ENCODE assay signal across 20 mouse cellular contexts in the genomic region with DNA sequence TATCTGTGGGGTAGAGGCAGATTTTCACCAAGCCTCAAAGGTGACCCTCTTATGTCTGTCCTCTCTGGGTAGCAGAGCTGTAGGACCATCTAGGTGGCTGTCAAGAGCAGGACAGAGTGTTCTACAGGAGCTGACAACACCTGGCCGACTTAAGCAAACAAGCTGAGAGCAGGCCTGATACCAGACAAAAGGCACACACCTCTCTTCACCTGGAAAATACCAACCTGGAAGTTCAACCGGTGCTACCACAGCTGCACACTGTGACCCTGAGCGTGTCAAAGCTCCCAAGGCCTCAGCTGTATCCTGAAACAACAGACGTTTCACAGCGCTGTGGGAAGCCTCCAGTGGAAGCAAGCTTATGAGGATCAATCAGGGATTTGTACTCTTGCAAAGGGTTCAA. TPM values are rescaled to one million over a fixed set of nuclear protein-coding genes. Genes with fewer than 3 reads are reported as not detected.
A peak's percentile ranks its signal among the peaks of the same experiment; 100 is the strongest.
DNase-seq lines count a peak whose midpoint lies in the region; ATAC-seq and TF ChIP-seq lines count a peak whose summit lies in the region.
"Had no signal": no experiment of that assay in that cellular context is flagged by ENCODE, and none has a peak within 500 bp of the region (broad histone marks: within the 10 kb centered on the region; RNA-seq: fewer than 3 reads in every experiment).

No protein-coding gene starts in this region.

- no peaks in the 10 kb centered on the region for H3K27me3 ChIP-seq in heart, adult 2 months (ENCODE audit: control insufficient read depth, insufficient read depth, low read length)
- H3K27me3 ChIP-seq in lung, embryonic 16.5 days (ENCODE audit: control insufficient read depth, insufficient read depth, low read depth, low read length), result no peaks in the 10 kb centered on the region
- H3K27me3 ChIP-seq: embryonic facial prominence, embryonic 12.5 days; forebrain, embryonic 15.5 days had no signal

- peaks cover 13% of the 10 kb centered on the region for H3K36me3 ChIP-seq in heart, adult 2 months (ENCODE audit: control insufficient read depth, insufficient read depth, low read length)
- H3K36me3 ChIP-seq in lung, embryonic 16.5 days (ENCODE audit: control insufficient read depth, insufficient read depth, low read length), result no peaks in the 10 kb centered on the region
- H3K36me3 ChIP-seq: embryonic facial prominence, embryonic 12.5 days; forebrain, embryonic 15.5 days had no signal

- peaks cover 9% of the 10 kb centered on the region for H3K79me2 ChIP-seq in heart, adult 2 months (replicated peaks; ENCODE audit: control insufficient read depth, insufficient read depth, low read length)

- no peak for TF ChIP-seq POLR2A in heart, adult 2 months (IDR thresholded peaks at IDR 0.05; ENCODE audit: insufficient read depth, low read depth, low read length)
- TF ChIP-seq POLR2A in embryonic fibroblast, embryonic 13.5 days (IDR thresholded peaks at IDR 0.05; ENCODE audit: low read depth, low read length), result no peak

- H3K9me3 ChIP-seq in lung, embryonic 16.5 days (ENCODE audit: control insufficient read depth, low read length), result no peaks in the 10 kb centered on the region
- H3K9me3 ChIP-seq: embryonic facial prominence, embryonic 12.5 days; forebrain, embryonic 15.5 days; G1E had no signal

- H3K4me3 ChIP-seq in heart, adult 2 months, result no peak overlapping the region
- no peak overlapping the region for H3K4me3 ChIP-seq in layer of hippocampus, adult 2 months
- H3K4me3 ChIP-seq in embryonic fibroblast, embryonic 13.5 days (ENCODE audit: insufficient read depth, low read length), result no peak overlapping the region
- H3K4me3 ChIP-seq in lung, embryonic 16.5 days (ENCODE audit: low read length), result no peak overlapping the region
- H3K4me3 ChIP-seq: embryonic facial prominence, embryonic 12.5 days; forebrain, embryonic 15.5 days had no signal

- 0 out of 2 replicates have a peak, but pooled peaks have one; percentile 37 for ATAC-seq in lung, embryonic 16.5 days (ENCODE audit: low read depth)
- ATAC-seq in erythroblast, adult 5-6 weeks (replicated peaks; ENCODE audit: low FRiP score, poor library complexity, severe bottlenecking), result no peak

- intact Hi-C loops in heart, adult 2 months (cut with DNase I), result loop anchor here (10.0 kb wide), 1 partner anchor 1493 kb away; the partner anchor contains the start of gene Ppp6r1
- intact Hi-C loops in heart, postnatal 10 days (cut with DNase I), result loop anchor here (2.0 kb wide), 1 partner anchor 23 kb away; no protein-coding TSS in a partner anchor

- WGBS in heart, adult 2 months, result 30% methylated on average over 5 of the region's 5 CpGs
- 53% methylated on average over 5 of the region's 5 CpGs for WGBS in lung, embryonic 16.5 days

- TF ChIP-seq CTCF in heart, adult 2 months (IDR thresholded peaks at IDR 0.05), result no peak
- no peak for TF ChIP-seq CTCF in layer of hippocampus, adult 2 months (conservative IDR thresholded peaks at IDR 0.05)
- TF ChIP-seq CTCF in embryonic fibroblast, embryonic 13.5 days (IDR thresholded peaks at IDR 0.05; ENCODE audit: borderline replicate concordance, insufficient read depth, low read length), result no peak

- peak overlapping the region; percentile 44 for H3K27ac ChIP-seq in heart, adult 2 months
- H3K27ac ChIP-seq in layer of hippocampus, adult 2 months, result peak overlapping the region; percentile 39; the same call in 1 of the 2 replicates
- H3K27ac ChIP-seq in embryonic fibroblast, embryonic 13.5 days (ENCODE audit: insufficient read depth, low read length), result peak overlapping the region; percentile 80; the same call in 1 of the 2 replicates
- H3K27ac ChIP-seq in lung, embryonic 16.5 days (ENCODE audit: low read length), result peak overlapping the region; percentile 3; the same call in 1 of the 2 replicates
- H3K27ac ChIP-seq: embryonic facial prominence, embryonic 12.5 days; forebrain, embryonic 15.5 days had no signal

- TF ChIP-seq EP300 in heart, adult 2 months (IDR thresholded peaks at IDR 0.05; ENCODE audit: insufficient read depth, low read depth, low read length), result no peak

- H3K4me2 ChIP-seq in lung, embryonic 16.5 days (ENCODE audit: low read depth, low read length), result no peak overlapping the region
- H3K4me2 ChIP-seq: embryonic facial prominence, embryonic 12.5 days; forebrain, embryonic 15.5 days had no signal

- DNase-seq in heart, adult 2 months, result no peak
- DNase-seq in heart, postnatal 10 days, result no peak
- DNase-seq in layer of hippocampus, adult 2 months (ENCODE audit: low spot score in 2 of 2), result no peak
- DNase-seq in layer of hippocampus, adult 9-10 months (ENCODE audit: low spot score), result no peak
- DNase-seq in embryo, embryonic 9.5 days (ENCODE audit: extremely low spot score), result no peak
- DNase-seq: cerebellum, adult 9-10 months; gastrocnemius, postnatal 10 days; kidney, adult 11 months; layer of hippocampus, adult 9-11 months; right cerebral cortex, postnatal 14 days had no signal

- H3K4me1 ChIP-seq in heart, adult 2 months (ENCODE audit: control insufficient read depth, insufficient read depth, low read length), result peaks cover 51% of the 10 kb centered on the region
- peaks cover 14% of the 10 kb centered on the region for H3K4me1 ChIP-seq in embryonic fibroblast, embryonic 13.5 days (ENCODE audit: control insufficient read depth, insufficient read depth, low read length)
- peaks cover 49% of the 10 kb centered on the region for H3K4me1 ChIP-seq in lung, embryonic 16.5 days (replicated peaks; ENCODE audit: control insufficient read depth, insufficient read depth, low read length)
- H3K4me1 ChIP-seq: embryonic facial prominence, embryonic 12.5 days had no signal

- H3K9ac ChIP-seq in heart, adult 2 months (ENCODE audit: low read depth, low read length), result no peak overlapping the region
- no peak overlapping the region for H3K9ac ChIP-seq in lung, embryonic 16.5 days (ENCODE audit: low read length)
- H3K9ac ChIP-seq: embryonic facial prominence, embryonic 12.5 days; forebrain, embryonic 15.5 days had no signal

RNA-seq across cellular contexts. Expression of gene Zfp787, which starts 8.1 kb away (rescaled TPM):
- 10 to 100 TPM; 28.4 to 35.2 TPM for total RNA-seq in heart, adult 2 months (2021)
- 29.6 and 32.5 TPM in 2 replicates for polyA plus RNA-seq in heart, adult 2 months (2012; rRNA removed)
- total RNA-seq in heart, postnatal 10 days (2021), result 10 to 100 TPM; 44.2 to 48.6 TPM
- total RNA-seq in layer of hippocampus, adult 2 months (2021), result 10 to 100 TPM; 26.2 to 27.3 TPM
- polyA plus RNA-seq in embryonic fibroblast, embryonic 13.5 days (2011; ENCODE audit: insufficient read length, low read depth, missing spikeins), result 14.2 and 19.0 TPM in 2 replicates
- polyA plus RNA-seq in lung, embryonic 16.5 days (2015; fragmentation: Nextera tagmentation; extraction: Ambion mirVana), result 22.6 and 23.0 TPM in 2 replicates
- 1.5 and 8.4 TPM in 2 replicates for total RNA-seq in erythroblast, adult 5-6 weeks (2015; ENCODE audit: low replicate concordance)
- total RNA-seq in erythroblast, adult 5-6 weeks (2017; ENCODE audit: low replicate concordance), result 5.2 and 10.3 TPM in 2 replicates

RNA-seq across cellular contexts. Expression of gene Zfp444, which starts 24.3 kb away (rescaled TPM):
- total RNA-seq in heart, adult 2 months (2021), result 10 to 100 TPM; 11.0 to 12.7 TPM
- 8.1 and 10.9 TPM in 2 replicates for polyA plus RNA-seq in heart, adult 2 months (2012; rRNA removed)
- 10 to 100 TPM; 11.8 to 13.8 TPM for total RNA-seq in heart, postnatal 10 days (2021)
- total RNA-seq in layer of hippocampus, adult 2 months (2021), result 10 to 100 TPM; 55.8 to 57.2 TPM
- 15.2 and 20.9 TPM in 2 replicates for polyA plus RNA-seq in embryonic fibroblast, embryonic 13.5 days (2011; ENCODE audit: insufficient read length, low read depth, missing spikeins)
- 48.4 and 53.1 TPM in 2 replicates for polyA plus RNA-seq in lung, embryonic 16.5 days (2015; fragmentation: Nextera tagmentation; extraction: Ambion mirVana)
- total RNA-seq in erythroblast, adult 5-6 weeks (2015; ENCODE audit: low replicate concordance), result 0.77 and 1.5 TPM in 2 replicates
- total RNA-seq in erythroblast, adult 5-6 weeks (2017; ENCODE audit: low replicate concordance), result 1.3 and 5.7 TPM in 2 replicates

RNA-seq across cellular contexts. Expression of gene Galp, which starts 49.2 kb away (rescaled TPM):
- not detected for total RNA-seq in heart, adult 2 months (2021)
- not detected in 2 replicates for polyA plus RNA-seq in heart, adult 2 months (2012; rRNA removed)
- not detected for total RNA-seq in heart, postnatal 10 days (2021)
- total RNA-seq in layer of hippocampus, adult 2 months (2021), result not detected
- not detected in 2 replicates for polyA plus RNA-seq in embryonic fibroblast, embryonic 13.5 days (2011; ENCODE audit: insufficient read length, low read depth, missing spikeins)
- polyA plus RNA-seq in lung, embryonic 16.5 days (2015; fragmentation: Nextera tagmentation; extraction: Ambion mirVana), result not detected in 2 replicates
- not detected in 2 replicates for total RNA-seq in erythroblast, adult 5-6 weeks (2015; ENCODE audit: low replicate concordance)
- total RNA-seq in erythroblast, adult 5-6 weeks (2017; ENCODE audit: low replicate concordance), result not detected in 2 replicates
- total RNA-seq: G1E; gastrocnemius, postnatal 10 days; left cerebral cortex, postnatal 36 days; neutrophil, adult 5-6 weeks had no signal
- polyA plus RNA-seq: C2C12; embryonic facial prominence, embryonic 12.5 days; forebrain, embryonic 15.5 days; G1E; hindbrain, embryonic 11.5 days had no signal

Comparison
In these comparisons a context has a peak if more than half of its experiments do, and no peak if none do; other contexts are left out.
1. H3K27ac ChIP-seq: peak in every context shown above with its lines; median percentile 80 in embryonic fibroblast, embryonic 13.5 days; 44 in heart, adult 2 months; 39 in layer of hippocampus, adult 2 months; 3 in lung, embryonic 16.5 days.